Mouse (Mus musculus): ENCODE measurements at regions not wholly inside any gene's neighbourhood (a gene's known extent, or its start where the extent isn't known, plus 50 kb on each side); places are given as distances from the start of the nearest gene placed in this dataset.

- no peaks in the 10 kb centered on the region for H3K36me3 ChIP-seq (ENCODE audit: control insufficient read depth, insufficient read depth, low read length)
- WGBS, result 72% methylated on average over 7 of the region's 7 CpGs
- TF ChIP-seq POLR2A (IDR thresholded peaks at IDR 0.05; ENCODE audit: low read depth, low read length) (no peak), CTCF (IDR thresholded peaks at IDR 0.05; ENCODE audit: extremely low read depth, insufficient read length, insufficient replicate concordance, low read depth, low read length) (no peak)
- H3K27me3 ChIP-seq (ENCODE audit: control insufficient read depth, insufficient read depth, low read length), result no peaks in the 10 kb centered on the region
- no peak overlapping the region for H3K4me3 ChIP-seq (ENCODE audit: low read depth, low read length)
- no peak overlapping the region for H3K27ac ChIP-seq (ENCODE audit: insufficient read depth, low read depth, low read length)
- peaks cover 16% of the 10 kb centered on the region; the same call in 1 of the 2 replicates for H3K4me1 ChIP-seq (ENCODE audit: control insufficient read depth, insufficient read depth, insufficient read length, low read length)
Measured at GRCm38 (mm10) chr8:126759711-126760110, 165.9 kb upstream of the Irf2bp2 start.

- 91% methylated on average over 4 of the region's 4 CpGs for WGBS
- Histone ChIP-seq H3K4me3 (ENCODE audit: low read depth, low read length) (no peak overlapping the region), H3K36me3 (ENCODE audit: control insufficient read depth, insufficient read depth, low read length) (no peaks in the 10 kb centered on the region), H3K4me1 (ENCODE audit: control insufficient read depth, insufficient read depth, insufficient read length, low read length) (peaks cover 16% of the 10 kb centered on the region; the same call in 1 of the 2 replicates), H3K27ac (ENCODE audit: insufficient read depth, low read depth, low read length) (no peak overlapping the region), H3K27me3 (ENCODE audit: control insufficient read depth, insufficient read depth, low read length) (no peaks in the 10 kb centered on the region)
- TF ChIP-seq CTCF (IDR thresholded peaks at IDR 0.05; ENCODE audit: extremely low read depth, insufficient read length, insufficient replicate concordance, low read depth, low read length) (no peak), POLR2A (IDR thresholded peaks at IDR 0.05; ENCODE audit: low read depth, low read length) (no peak)
Measured at GRCm38 (mm10) chr8:126758951-126759350, 165.2 kb upstream of the Irf2bp2 start.

GRCm38 (mm10) chr8:126757951-126758757 lies 164.4 kb upstream of the Irf2bp2 start:
- H3K4me1 ChIP-seq (ENCODE audit: control insufficient read depth, insufficient read depth, insufficient read length, low read length), result peaks cover 16% of the 10 kb centered on the region; the same call in 1 of the 2 replicates
- H3K36me3 ChIP-seq (ENCODE audit: control insufficient read depth, insufficient read depth, low read length), result no peaks in the 10 kb centered on the region
- H3K27me3 ChIP-seq (ENCODE audit: control insufficient read depth, insufficient read depth, low read length), result no peaks in the 10 kb centered on the region
- H3K27ac ChIP-seq (ENCODE audit: insufficient read depth, low read depth, low read length), result peak overlapping the region; percentile 50
- 69% methylated on average over 12 of the region's 12 CpGs for WGBS
- H3K4me3 ChIP-seq (ENCODE audit: low read depth, low read length), result no peak overlapping the region
- TF ChIP-seq POLR2A (IDR thresholded peaks at IDR 0.05; ENCODE audit: low read depth, low read length) (no peak), CTCF (IDR thresholded peaks at IDR 0.05; ENCODE audit: extremely low read depth, insufficient read length, insufficient replicate concordance, low read depth, low read length) (no peak)

GRCm38 (mm10) chr8:126756300-126757097 lies 162.7 kb upstream of the Irf2bp2 start:
- peaks cover 16% of the 10 kb centered on the region; the same call in 1 of the 2 replicates for H3K4me1 ChIP-seq (ENCODE audit: control insufficient read depth, insufficient read depth, insufficient read length, low read length)
- H3K36me3 ChIP-seq (ENCODE audit: control insufficient read depth, insufficient read depth, low read length), result no peaks in the 10 kb centered on the region
- no peak overlapping the region for H3K27ac ChIP-seq (ENCODE audit: insufficient read depth, low read depth, low read length)
- no peak overlapping the region for H3K4me3 ChIP-seq (ENCODE audit: low read depth, low read length)
- H3K27me3 ChIP-seq (ENCODE audit: control insufficient read depth, insufficient read depth, low read length), result no peaks in the 10 kb centered on the region
- 68% methylated on average over 8 of the region's 8 CpGs for WGBS
- no peak for TF ChIP-seq CTCF (IDR thresholded peaks at IDR 0.05; ENCODE audit: extremely low read depth, insufficient read length, insufficient replicate concordance, low read depth, low read length)
- no peak for TF ChIP-seq POLR2A (IDR thresholded peaks at IDR 0.05; ENCODE audit: low read depth, low read length)

GRCm38 (mm10) chr8:126755669-126756068 lies 161.9 kb upstream of the Irf2bp2 start:
- TF ChIP-seq POLR2A (IDR thresholded peaks at IDR 0.05; ENCODE audit: low read depth, low read length), result no peak
- TF ChIP-seq CTCF (IDR thresholded peaks at IDR 0.05; ENCODE audit: extremely low read depth, insufficient read length, insufficient replicate concordance, low read depth, low read length), result no peak
- H3K27me3 ChIP-seq (ENCODE audit: control insufficient read depth, insufficient read depth, low read length), result no peaks in the 10 kb centered on the region
- no peak overlapping the region for H3K27ac ChIP-seq (ENCODE audit: insufficient read depth, low read depth, low read length)
- WGBS, result 87% methylated on average over 5 of the region's 5 CpGs
- peaks cover 16% of the 10 kb centered on the region; the same call in 1 of the 2 replicates for H3K4me1 ChIP-seq (ENCODE audit: control insufficient read depth, insufficient read depth, insufficient read length, low read length)
- H3K4me3 ChIP-seq (ENCODE audit: low read depth, low read length), result no peak overlapping the region
- no peaks in the 10 kb centered on the region for H3K36me3 ChIP-seq (ENCODE audit: control insufficient read depth, insufficient read depth, low read length)

GRCm38 (mm10) chr8:126754361-126754809 lies 160.6 kb upstream of the Irf2bp2 start:
- H3K4me1 ChIP-seq (ENCODE audit: control insufficient read depth, insufficient read depth, insufficient read length, low read length), result peaks cover 16% of the 10 kb centered on the region; the same call in 1 of the 2 replicates
- no peak overlapping the region for H3K4me3 ChIP-seq (ENCODE audit: low read depth, low read length)
- H3K27me3 ChIP-seq (ENCODE audit: control insufficient read depth, insufficient read depth, low read length), result no peaks in the 10 kb centered on the region
- peak overlapping the region; percentile 9; the same call in 1 of the 2 replicates for H3K27ac ChIP-seq (ENCODE audit: insufficient read depth, low read depth, low read length)
- H3K36me3 ChIP-seq (ENCODE audit: control insufficient read depth, insufficient read depth, low read length), result no peaks in the 10 kb centered on the region
- no peak for TF ChIP-seq POLR2A (IDR thresholded peaks at IDR 0.05; ENCODE audit: low read depth, low read length)
- TF ChIP-seq CTCF (IDR thresholded peaks at IDR 0.05; ENCODE audit: extremely low read depth, insufficient read length, insufficient replicate concordance, low read depth, low read length), result no peak
- WGBS, result 51% methylated on average over 8 of the region's 8 CpGs

Data from small intestine, adult 2 months (tissue).